Mouse (Mus musculus) bone marrow, adult 2 months (tissue): ENCODE data around the gene Cap2.

ENCODE experiments used
- CTCF ChIP-seq: fragments of 200-500 bp; IDR thresholded peaks from 2 replicates; pipeline ENCODE4 v1.5.1; 2011; ENCODE audit warnings: low read length, control low read depth; ENCODE audit not compliant: control insufficient read depth, insufficient read depth
- POLR2A ChIP-seq: fragments of 200-500 bp; IDR thresholded peaks from 2 replicates; pipeline ENCODE4 v1.6.1; 2011; ENCODE audit warnings: low read depth, mild to moderate bottlenecking, control low read depth, low read length, borderline replicate concordance; ENCODE audit not compliant: control insufficient read depth

GRCm38 (mm10) chr13:46459546-46459945 lies 42.1 kb upstream of the Cap2 start:
- TF ChIP-seq POLR2A (no peak), CTCF (no peak)
